Mouse (Mus musculus) left cerebral cortex, postnatal 10 days (tissue): ENCODE measurements at regions not wholly inside any gene's neighbourhood (a gene's known extent, or its start where the extent isn't known, plus 50 kb on each side); places are given as distances from the start of the nearest gene placed in this dataset.
A peak's percentile ranks its signal among the peaks of the same experiment; 100 is the strongest.

Experiments
- DNase-seq, 2 experiments: peaks; one replicate each; pipeline ENCODE4 v3.0.0; 2021 to 2022; ENCODE audit warnings: low spot score in 2 of 2, mixed read lengths in 1 of 2; ENCODE audit errors: extremely low spot score in 1 of 2
- intact Hi-C: fragments of 180-260 bp; cut with DNase I; formaldehyde crosslinking; loops from one replicate; pipeline ENCODE4 v1.15.1; 2025

- intact Hi-C loops: loop anchor here (10.0 kb wide), 1 partner anchor 282 kb away; the partner anchor contains the start of gene Vstm2l
- DNase-seq: no peak
These were observed 62.2 kb upstream of the Blcap start for GRCm38 (mm10) chr2:157633286-157633685.

DNA sequence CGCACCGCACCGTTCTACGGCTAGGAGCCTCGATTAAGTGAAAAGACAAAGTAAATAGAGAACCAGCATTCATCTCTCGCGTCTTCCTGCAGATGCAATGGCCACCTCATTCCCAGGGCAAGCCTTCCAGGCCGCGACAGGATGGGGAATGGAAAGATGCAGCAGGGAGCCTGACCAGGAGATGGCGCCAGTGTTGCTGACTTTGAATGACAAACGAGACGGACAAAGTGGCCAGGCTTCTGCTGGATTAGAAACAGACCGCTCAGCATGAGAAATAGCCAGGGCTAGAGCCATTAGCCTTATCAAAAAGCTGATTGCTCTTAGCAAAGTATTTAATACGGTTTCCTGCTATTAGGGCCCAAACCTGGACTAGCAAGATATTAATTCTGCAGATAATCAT lies 64.6 kb upstream of the Blcap start:
- peak; percentile 81 to 88 for DNase-seq
- intact Hi-C loops: loop anchor here (10.0 kb wide), 1 partner anchor 279 kb away; the partner anchor contains the start of gene Vstm2l

DNA sequence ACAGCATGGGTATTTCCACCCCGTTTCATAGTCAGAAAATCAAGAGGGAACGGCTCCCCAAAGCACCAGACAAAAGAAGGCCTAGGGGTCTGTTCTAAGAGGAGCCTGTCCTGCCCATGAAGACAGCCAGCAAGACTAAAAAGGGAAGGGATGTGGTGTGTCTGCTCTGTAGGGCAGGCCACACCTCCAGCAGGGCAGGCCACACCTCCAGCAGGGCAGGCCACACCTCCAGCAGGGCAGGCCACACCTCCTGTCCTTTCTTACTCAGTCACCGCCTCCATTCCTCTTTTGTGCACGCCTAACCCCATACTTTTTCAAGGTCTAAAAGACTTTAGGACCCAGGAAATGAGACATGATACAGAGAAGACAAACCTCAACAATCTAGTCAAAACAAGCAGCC lies 69.8 kb upstream of the Blcap start:
- intact Hi-C loops: no loop called here
- no peak for DNase-seq

DNA sequence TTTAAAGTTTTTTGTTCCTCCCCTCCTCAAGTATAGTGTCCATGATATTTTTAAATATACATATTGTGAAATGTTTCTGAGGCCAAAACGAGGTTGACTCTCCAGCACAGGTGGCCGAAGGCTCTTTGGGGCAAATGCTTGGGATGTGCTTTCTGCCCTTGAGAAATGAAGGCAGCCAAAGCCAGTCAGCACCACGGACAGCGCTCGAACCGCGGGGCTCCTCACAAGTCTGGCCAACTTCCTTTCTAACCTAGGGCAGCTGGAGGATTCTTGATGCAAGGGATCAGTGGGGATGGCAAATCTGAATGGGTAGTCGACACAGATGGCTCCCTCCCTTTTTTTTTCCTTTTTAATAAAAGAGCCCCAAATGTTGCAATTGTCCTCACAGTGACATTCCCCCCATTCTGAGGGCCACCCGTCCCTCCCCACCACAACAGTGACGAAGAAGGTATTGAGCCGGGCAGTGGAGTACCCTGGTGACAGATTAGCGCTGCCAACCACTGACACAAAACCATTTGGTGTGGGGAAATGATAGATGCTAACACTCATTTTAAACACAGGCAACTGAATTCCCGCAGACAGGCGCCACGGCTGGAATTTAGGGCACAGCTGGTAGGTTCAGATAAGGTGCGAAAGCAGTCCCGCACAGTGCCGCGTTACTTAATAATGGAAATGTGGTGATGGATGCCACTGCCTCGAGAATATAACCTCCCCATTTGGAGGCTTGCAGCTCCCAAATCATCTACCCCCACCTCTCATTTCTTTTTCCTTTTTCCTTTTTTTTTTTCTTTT lies 73.4 kb upstream of the Ctnnbl1 start:
- peak in 1 of 2 experiments; percentile 59 for DNase-seq
- intact Hi-C loops: no loop called here

GRCm38 (mm10) chr2:157664481-157664880 lies 72.7 kb upstream of the Ctnnbl1 start:
- DNase-seq: no peak
- intact Hi-C loops: no loop called here

DNA sequence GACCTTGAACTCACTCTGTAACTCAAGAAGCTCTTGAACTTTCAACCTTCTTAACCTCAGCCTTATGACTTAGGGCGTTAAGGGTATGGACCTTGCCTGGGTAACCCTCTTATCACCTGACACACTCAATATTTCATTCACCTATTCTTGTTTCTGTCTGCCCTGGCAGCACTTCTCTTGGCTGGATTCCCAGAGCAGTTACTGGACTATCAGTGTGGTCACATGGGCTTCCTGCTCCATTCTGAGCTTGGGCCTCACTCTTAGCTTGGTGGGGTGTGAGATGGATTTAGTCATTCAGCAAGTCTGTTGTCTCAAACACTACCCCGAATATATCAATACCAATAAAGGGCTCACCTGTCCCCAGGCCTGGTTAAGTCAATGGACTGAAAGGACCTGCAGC lies 67.0 kb upstream of the Ctnnbl1 start:
- no peak for DNase-seq
- intact Hi-C loops: no loop called here

- intact Hi-C loops: no loop called here
- no peak for DNase-seq
These were observed 62.3 kb upstream of the Ctnnbl1 start for GRCm38 (mm10) chr2:157674906-157675305.

DNA sequence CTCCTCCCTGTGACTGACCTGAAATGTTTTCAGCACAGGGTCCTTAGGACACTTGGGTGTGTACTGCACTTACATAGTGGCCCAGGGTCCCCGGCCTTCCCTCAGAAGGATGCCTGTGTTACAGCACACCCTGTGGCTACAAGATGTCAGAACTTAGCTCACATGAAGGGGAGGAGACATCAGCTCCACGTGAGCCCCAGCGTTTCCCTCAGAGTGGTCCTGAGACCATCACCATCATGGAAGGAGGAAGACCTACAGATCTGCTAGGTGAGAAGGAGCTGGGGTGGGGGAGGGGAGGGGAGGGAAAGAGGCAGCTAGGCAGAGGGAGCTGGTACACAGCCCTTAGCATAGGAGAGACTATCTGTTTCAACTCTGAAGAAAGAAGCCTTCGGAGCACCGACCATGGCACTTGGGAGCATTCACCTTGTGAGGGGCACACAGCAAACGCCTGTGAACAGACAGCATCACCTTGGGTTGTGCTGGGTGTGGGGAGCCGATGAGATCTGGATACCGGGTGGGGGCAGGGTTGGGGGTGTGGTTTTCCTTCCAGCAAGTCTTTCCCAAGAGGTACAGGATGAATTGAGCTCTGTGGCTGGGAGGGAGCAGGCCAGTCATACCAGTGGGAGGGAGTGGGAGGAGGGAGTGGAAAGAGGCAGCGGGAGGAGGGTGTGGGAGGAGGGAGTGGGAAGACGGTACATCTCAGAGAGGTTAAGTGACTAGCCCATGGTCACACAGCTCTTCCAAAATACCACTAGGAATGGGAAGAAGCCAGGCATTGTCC lies 60.6 kb upstream of the Ctnnbl1 start:
- intact Hi-C loops: no loop called here
- no peak for DNase-seq

- DNase-seq: no peak
- intact Hi-C loops: no loop called here
These were observed 59.9 kb upstream of the Ctnnbl1 start for GRCm38 (mm10) chr2:157677262-157677661.

DNA sequence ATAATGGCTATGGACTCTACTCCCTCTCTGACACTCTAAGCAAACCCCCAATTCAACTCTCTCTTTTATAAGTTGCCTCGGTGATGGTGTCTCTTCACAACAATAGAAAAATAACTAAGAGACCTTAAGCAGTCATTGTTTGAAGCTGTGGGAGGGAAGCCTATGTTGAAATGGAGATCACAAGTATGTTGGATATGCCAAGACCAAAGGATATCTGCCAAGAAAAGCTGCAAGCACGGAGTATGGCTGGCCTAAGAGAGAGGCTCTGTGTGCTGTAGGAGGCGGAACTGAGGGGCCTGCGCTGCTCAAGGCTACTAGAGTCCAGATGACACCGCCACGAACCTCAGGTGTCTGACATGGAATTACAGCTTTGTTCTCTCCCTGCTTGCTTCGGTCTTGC lies 55.3 kb upstream of the Ctnnbl1 start:
- intact Hi-C loops: no loop called here
- DNase-seq: no peak
